Mouse (Mus musculus): ENCODE results near the gene Stox2. TPM values are rescaled to one million over a fixed set of nuclear protein-coding genes. Genes with fewer than 3 reads are reported as not detected.

Gene Stox2
- total RNA-seq, 2 experiments from 2014 or later: 84.6 to 87.7 TPM

- DNase-seq (ENCODE audit: low spot score in 2 of 2): no peak
Observed at GRCm38 (mm10) chr8:47306372-47306771, 139.8 kb downstream of the Stox2 start.

GRCm38 (mm10) chr8:47305880-47306279 lies 140.3 kb downstream of the Stox2 start:
- no peak for DNase-seq (ENCODE audit: low spot score in 2 of 2)

GRCm38 (mm10) chr8:47298460-47298859 lies 147.7 kb downstream of the Stox2 start:
- DNase-seq (ENCODE audit: low spot score in 2 of 2): no peak

GRCm38 (mm10) chr8:47289641-47290040 lies 156.5 kb downstream of the Stox2 start:
- DNase-seq (ENCODE audit: low spot score in 2 of 2): no peak

- DNase-seq (ENCODE audit: low spot score in 2 of 2): peak; percentile 62 to 73
Observed at GRCm38 (mm10) chr8:47288866-47289541, 157.2 kb downstream of the Stox2 start.

GRCm38 (mm10) chr8:47288131-47288865 lies 157.9 kb downstream of the Stox2 start:
- DNase-seq (ENCODE audit: low spot score in 2 of 2): peak in 1 of 2 experiments; percentile 80

- peak; percentile 50 to 64 for DNase-seq (ENCODE audit: low spot score in 2 of 2)
Observed at GRCm38 (mm10) chr8:47287641-47288130, 158.5 kb downstream of the Stox2 start.

- peak; percentile 52 to 56 for DNase-seq (ENCODE audit: low spot score in 2 of 2)
Observed at GRCm38 (mm10) chr8:47287201-47287621, 159.0 kb downstream of the Stox2 start.

- no peak for DNase-seq (ENCODE audit: low spot score in 2 of 2)
Observed at GRCm38 (mm10) chr8:47286081-47286700, 160.0 kb downstream of the Stox2 start.

- no peak for DNase-seq (ENCODE audit: low spot score in 2 of 2)
Observed at GRCm38 (mm10) chr8:47285435-47285834, 160.7 kb downstream of the Stox2 start.

- DNase-seq (ENCODE audit: low spot score in 2 of 2): no peak
Observed at GRCm38 (mm10) chr8:47284329-47285326, 161.5 kb downstream of the Stox2 start.

GRCm38 (mm10) chr8:47279898-47280297 lies 166.3 kb downstream of the Stox2 start:
- DNase-seq (ENCODE audit: low spot score in 2 of 2): no peak

- no peak for DNase-seq (ENCODE audit: low spot score in 2 of 2)
Observed at GRCm38 (mm10) chr8:47278211-47278610, 168.0 kb downstream of the Stox2 start.

- DNase-seq (ENCODE audit: low spot score in 2 of 2): no peak
Observed at GRCm38 (mm10) chr8:47268931-47269330, 177.2 kb downstream of the Stox2 start.

GRCm38 (mm10) chr8:47268062-47268822 lies 177.9 kb downstream of the Stox2 start:
- DNase-seq (ENCODE audit: low spot score in 2 of 2): peak in 1 of 2 experiments; percentile 59

GRCm38 (mm10) chr8:47263070-47263843 lies 182.9 kb downstream of the Stox2 start:
- DNase-seq (ENCODE audit: low spot score in 2 of 2): no peak

GRCm38 (mm10) chr8:47260751-47261474 lies 185.2 kb downstream of the Stox2 start:
- no peak for DNase-seq (ENCODE audit: low spot score in 2 of 2)

GRCm38 (mm10) chr8:47250832-47251231 lies 195.3 kb downstream of the Stox2 start:
- no peak for DNase-seq (ENCODE audit: low spot score in 2 of 2)
